Mouse (Mus musculus) kidney, adult 2 months (tissue): ENCODE data around the gene Gabrb1.

Experiments
- CTCF ChIP-seq: fragments of 200-500 bp; conservative IDR thresholded peaks from 2 replicates; pipeline ENCODE4 v1.5.1; 2011; ENCODE audit warnings: low read depth, mild to moderate bottlenecking, control low read depth, low read length, moderate library complexity, mixed read lengths; ENCODE audit not compliant: insufficient read depth, insufficient read length
- POLR2A ChIP-seq: fragments of 200-500 bp; IDR thresholded peaks from one replicate; pipeline ENCODE4 v1.6.1; 2011; ENCODE audit warnings: low read depth, low read length, control low read depth

GRCm38 (mm10) chr5:71976571-71977061, 318.7 kb downstream of the Gabrb1 start:
- no peak for TF ChIP-seq CTCF
- no peak for TF ChIP-seq POLR2A
